Mouse (Mus musculus) lung, postnatal 36 days (tissue): ENCODE data around the gene Fam3c.
"Not testable (repeated sequence)": the region's sequence is repeated elsewhere in the genome, so short reads cannot be mapped to it uniquely, and the experiment has no call there.

Experiments used
- DNase-seq: peaks from one replicate; pipeline ENCODE4 v3.0.0; 2022; ENCODE audit warnings: mixed read lengths

The Fam3c gene

GRCm38 (mm10) chr6:22289461-22290021 is 66.5 kb downstream of the Fam3c start:
- DNase-seq = no peak

- peak; percentile 21 for DNase-seq
Observed at GRCm38 (mm10) chr6:22288737-22289460, 67.1 kb downstream of the Fam3c start.

- DNase-seq = no peak
Observed at GRCm38 (mm10) chr6:22288004-22288736, 67.9 kb downstream of the Fam3c start, which contains the start of gene Wnt16. TSS of gene Wnt16 (plus strand) at chr6:22288227.

GRCm38 (mm10) chr6:22282405-22282804 is 73.6 kb downstream of the Fam3c start:
- no peak for DNase-seq

GRCm38 (mm10) chr6:22280217-22280861 is 75.7 kb downstream of the Fam3c start:
- peak; percentile 51 for DNase-seq

- DNase-seq = no peak
Observed at GRCm38 (mm10) chr6:22277941-22278340, 78.1 kb downstream of the Fam3c start.

GRCm38 (mm10) chr6:22269840-22270521 is 86.1 kb downstream of the Fam3c start:
- peak; percentile 26 for DNase-seq

- no peak for DNase-seq
Observed at GRCm38 (mm10) chr6:22268677-22269076, 87.4 kb downstream of the Fam3c start.

GRCm38 (mm10) chr6:22267807-22268667 is 88.0 kb downstream of the Fam3c start:
- DNase-seq = no peak

- no peak for DNase-seq
Observed at GRCm38 (mm10) chr6:22266018-22266417, 90.0 kb downstream of the Fam3c start.

- DNase-seq = not testable (repeated sequence)
Observed at GRCm38 (mm10) chr6:22264094-22264493, 91.9 kb downstream of the Fam3c start.

- no peak for DNase-seq
Observed at GRCm38 (mm10) chr6:22262519-22262918, 93.5 kb downstream of the Fam3c start.

GRCm38 (mm10) chr6:22258784-22259183 is 97.3 kb downstream of the Fam3c start:
- no peak for DNase-seq
